Mouse (Mus musculus) left cerebral cortex, postnatal 10 days (tissue): ENCODE measurements around the gene Parp4. TPM values are rescaled to one million over a fixed set of nuclear protein-coding genes. Genes with fewer than 3 reads are reported as not detected.

ENCODE experiments used
- DNase-seq, 2 experiments: peaks; one replicate each; pipeline ENCODE4 v3.0.0; 2021 to 2022; ENCODE audit warnings: low spot score in 2 of 2, mixed read lengths in 1 of 2; ENCODE audit errors: extremely low spot score in 1 of 2
- intact Hi-C: fragments of 180-260 bp; cut with DNase I; formaldehyde crosslinking; loops from one replicate; pipeline ENCODE4 v1.15.1; 2025
- total RNA-seq, 2 experiments: library from RNA; stranded (reverse); gene quantifications; 2 replicates each; pipeline ENCODE4 v1.2.3; 2021

Parp4 gene
- total RNA-seq, 2 experiments from 2014 or later: 1.8 to 3.6 TPM

DNA sequence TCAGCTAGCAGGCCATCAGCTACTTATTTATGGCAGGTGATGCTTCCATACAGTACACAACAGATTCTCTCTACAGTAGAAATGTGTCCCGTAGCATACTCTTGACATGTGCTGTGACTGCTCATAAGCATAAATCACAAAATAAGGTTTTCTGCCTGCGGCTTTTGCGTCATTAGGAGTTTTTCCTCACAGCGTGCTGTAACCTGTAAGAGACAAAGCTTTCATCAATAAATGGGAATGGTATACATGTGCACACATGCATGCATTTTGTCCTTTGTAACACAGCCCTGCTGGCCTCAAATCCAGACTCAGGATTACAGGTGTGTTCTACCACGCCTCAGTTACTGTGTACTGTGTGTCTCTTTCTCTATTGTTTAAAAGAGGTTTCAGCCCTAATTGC, 122.4 kb downstream of the Parp4 start:
- intact Hi-C loops: loop anchor here (5.0 to 10.0 kb wide), 2 partner anchors 94 to 247 kb away; no protein-coding TSS in a partner anchor
- DNase-seq: no peak

DNA sequence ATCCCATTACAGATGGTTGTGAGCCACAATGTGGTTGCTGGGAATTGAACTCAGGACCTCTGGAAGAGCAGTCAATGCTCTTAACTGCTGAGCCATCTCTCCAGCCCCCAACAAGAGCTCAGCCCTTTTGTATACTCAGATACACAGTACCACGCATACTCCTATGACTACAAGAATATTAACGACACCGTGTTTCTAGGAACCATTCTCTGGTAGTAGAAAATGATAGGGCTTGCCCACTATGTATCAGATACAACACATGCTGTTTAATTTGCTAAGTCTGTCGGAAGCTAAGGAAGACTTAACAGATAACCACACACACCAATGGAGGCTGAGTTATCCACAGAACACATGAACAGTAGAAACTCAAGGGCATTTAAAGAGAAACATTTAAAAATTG, 127.2 kb downstream of the Parp4 start:
- intact Hi-C loops: no loop called here
- DNase-seq: no peak

DNA sequence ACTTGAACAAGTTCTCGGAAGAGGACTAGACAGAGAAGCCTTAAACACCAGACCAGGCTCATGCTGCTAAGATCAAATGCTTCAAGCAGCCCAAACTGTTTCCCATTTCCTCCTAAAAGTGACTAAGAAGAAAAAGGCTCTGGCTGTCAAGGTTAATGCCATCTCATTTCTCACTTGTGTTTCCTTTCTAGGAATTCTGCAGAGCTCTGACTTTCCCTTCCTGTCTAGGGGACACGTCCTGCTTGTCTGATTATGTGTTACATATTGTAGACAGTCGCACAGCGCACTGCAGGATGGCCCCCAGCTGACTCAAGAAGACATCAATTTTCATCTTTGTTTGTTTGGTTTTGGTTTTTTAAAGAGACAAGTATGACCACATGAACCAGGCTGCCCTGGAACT, 130.3 kb downstream of the Parp4 start:
- DNase-seq: no peak
- intact Hi-C loops: no loop called here

Other genes starting within 250 kb of the Parp4 start
- gene Atp12a, start 210.6 kb upstream of the Parp4 start, total RNA-seq: under 1 TPM; 0.21 to 0.39 TPM
- gene Rnf17, start 173.0 kb upstream of the Parp4 start, total RNA-seq: 1 to 10 TPM; 1.4 to 1.6 TPM
- gene Cenpj, start 194 bp upstream of the Parp4 start, total RNA-seq: 1 to 10 TPM; 3.9 to 4.5 TPM
- 10 to 100 TPM; 48.1 to 56.7 TPM for gene Mphosph8, start 92.6 kb downstream of the Parp4 start, total RNA-seq
- gene Pspc1, start 202.7 kb downstream of the Parp4 start, total RNA-seq: 10 to 100 TPM; 70.5 to 80.4 TPM
- 10 to 100 TPM; 27.0 to 27.2 TPM for gene Zmym5, start 236.1 kb downstream of the Parp4 start, total RNA-seq